Mouse (Mus musculus) cerebellum, adult 9-10 months (tissue): ENCODE measurements around the gene Myrfl.

ENCODE experiments used
- DNase-seq: peaks from one replicate; pipeline ENCODE4 v3.0.0; 2022

Gene Myrfl

DNA sequence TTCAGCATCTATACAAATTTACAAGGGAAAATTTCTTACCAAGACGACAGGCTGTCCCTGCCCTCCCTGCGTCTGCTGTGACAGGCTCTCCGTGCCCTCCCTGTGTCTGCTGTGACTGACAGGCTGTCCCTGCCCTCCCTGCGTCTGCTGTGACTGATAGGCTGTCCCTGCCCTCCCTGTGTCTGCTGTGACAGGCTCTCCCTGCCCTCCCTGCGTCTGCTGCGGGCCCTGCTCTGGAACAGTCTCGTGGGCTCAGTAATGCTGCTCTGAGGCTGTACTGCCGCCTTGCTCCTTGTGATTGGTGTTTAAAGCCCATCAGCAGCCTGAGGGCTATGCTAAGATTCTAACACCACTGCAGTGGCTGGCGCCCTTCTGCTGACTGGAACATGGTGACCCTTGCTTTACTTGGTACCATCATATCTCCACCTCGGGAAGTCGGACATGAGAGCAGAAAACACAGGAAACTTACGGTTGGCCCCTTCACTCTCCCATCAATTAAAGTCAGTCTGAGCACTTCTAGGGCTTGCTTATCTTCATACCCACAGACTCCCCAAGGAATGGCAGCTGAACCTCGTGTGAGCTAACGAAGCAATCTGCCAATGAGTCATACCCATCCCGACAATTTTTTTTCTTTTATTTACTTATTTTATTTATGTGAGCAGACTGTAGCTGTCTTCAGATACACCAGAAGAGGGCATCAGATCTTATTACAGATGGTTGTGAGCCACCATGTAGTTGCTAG lies 12.4 kb upstream of the Myrfl start:
- no peak for DNase-seq

- no peak for DNase-seq
Measured at GRCm38 (mm10) chr10:116906794-116907193, 10.1 kb upstream of the Myrfl start.

DNA sequence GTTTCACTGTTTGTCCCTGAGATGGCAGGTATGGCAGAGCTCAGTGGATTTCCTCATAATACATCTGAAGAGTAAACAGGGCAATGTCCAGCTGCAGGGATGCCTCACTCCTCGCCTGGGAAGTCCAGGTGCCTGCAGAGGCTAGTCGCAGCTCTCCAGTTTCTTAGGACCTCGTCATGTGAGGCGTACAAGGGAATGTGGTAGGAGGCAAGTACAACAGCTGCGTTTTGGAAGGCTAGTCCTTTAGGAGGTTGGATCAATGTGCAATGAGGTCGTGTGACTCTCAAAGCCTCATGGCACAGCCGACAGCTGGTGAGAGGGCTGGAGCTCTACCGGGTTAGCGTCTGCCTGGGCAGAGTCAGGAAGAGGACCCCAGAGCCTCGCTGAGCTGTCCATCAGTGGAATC lies 7.8 kb upstream of the Myrfl start:
- no peak for DNase-seq

- peak; percentile 37 for DNase-seq
Measured at GRCm38 (mm10) chr10:116895108-116895833, 1.4 kb downstream of the Myrfl start.

DNA sequence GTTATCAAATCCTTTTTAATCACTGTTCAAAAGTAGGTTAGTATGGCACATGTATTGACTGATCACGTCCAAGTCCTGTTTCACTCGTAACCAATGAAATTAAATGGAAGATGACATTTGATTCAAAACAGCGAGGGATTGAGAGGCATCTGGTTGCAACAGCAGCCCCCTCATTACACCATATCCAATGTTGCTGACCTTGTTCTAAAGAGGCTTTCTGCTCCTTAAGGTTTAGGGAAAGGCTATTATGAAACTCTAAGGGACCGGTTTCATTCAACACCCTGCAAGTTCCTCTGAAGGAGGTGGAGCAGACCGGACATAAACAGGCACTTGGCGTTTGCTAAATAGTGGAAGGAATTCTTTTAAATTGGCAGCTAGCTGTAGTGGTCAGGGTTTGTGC lies 2.2 kb downstream of the Myrfl start:
- no peak for DNase-seq

GRCm38 (mm10) chr10:116893753-116894152 lies 3.0 kb downstream of the Myrfl start:
- DNase-seq: peak; percentile 83

GRCm38 (mm10) chr10:116890587-116890986 lies 6.1 kb downstream of the Myrfl start:
- no peak for DNase-seq

- DNase-seq: no peak
Measured at GRCm38 (mm10) chr10:116884552-116884951, 12.2 kb downstream of the Myrfl start.

- DNase-seq: no peak
Measured at GRCm38 (mm10) chr10:116883531-116883930, 13.2 kb downstream of the Myrfl start.

- peak; percentile 89 for DNase-seq
Measured at GRCm38 (mm10) chr10:116877436-116877835, 19.3 kb downstream of the Myrfl start.

- no peak for DNase-seq
Measured at GRCm38 (mm10) chr10:116874490-116874889, 22.2 kb downstream of the Myrfl start.

- no peak for DNase-seq
Measured at GRCm38 (mm10) chr10:116872016-116872410, 24.7 kb downstream of the Myrfl start.

DNA sequence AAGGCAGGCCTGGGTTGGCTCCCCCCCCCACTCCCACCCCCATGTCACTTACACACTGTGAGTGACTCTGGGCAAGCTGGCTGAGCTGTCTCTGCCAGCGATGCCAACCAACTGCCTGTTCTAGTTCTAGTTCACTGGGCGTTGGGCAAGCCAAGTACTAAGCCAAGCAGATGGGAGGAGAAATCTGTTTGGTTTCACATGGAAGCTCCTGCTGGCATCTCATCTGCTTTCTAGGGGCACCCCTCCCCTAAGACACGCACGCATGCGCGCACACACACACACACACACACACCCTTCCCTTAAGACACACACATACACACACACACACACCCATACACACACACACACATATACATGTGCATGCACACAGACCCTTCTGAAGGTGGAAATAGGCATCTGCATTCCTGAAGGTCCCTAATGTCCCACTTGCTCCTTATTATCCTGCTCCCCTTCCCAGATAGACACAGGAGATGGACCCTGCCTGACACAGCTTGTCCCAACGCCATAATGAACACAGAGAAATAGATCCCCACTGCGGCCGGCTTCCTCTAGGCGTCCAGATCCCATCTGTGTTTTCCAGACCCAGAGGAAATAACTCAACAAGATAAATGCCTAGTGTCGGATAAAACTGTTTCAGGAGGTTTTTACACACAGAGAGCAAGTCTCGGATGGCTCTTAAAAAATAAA lies 25.2 kb downstream of the Myrfl start:
- peak; percentile 97 for DNase-seq

DNA sequence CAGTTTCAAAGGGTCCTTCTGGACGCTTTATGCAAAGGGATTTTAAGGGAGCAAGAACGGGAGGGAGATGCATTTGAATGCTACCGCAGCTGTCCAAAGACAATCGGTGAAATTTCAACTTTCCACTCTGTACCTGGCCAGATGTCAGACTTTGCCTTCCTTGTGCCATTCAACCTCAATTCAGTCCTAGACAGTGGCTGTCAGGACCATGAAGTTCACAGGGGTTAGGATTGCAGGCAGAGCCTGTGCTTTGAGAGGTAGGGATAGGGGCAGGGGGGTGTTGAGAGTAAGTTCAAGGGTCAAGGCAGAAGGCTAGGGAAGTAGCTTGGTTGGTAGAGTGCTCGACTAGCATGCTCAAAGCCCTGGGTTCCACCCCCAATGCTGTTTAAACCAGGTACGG lies 25.9 kb downstream of the Myrfl start:
- DNase-seq: no peak

DNA sequence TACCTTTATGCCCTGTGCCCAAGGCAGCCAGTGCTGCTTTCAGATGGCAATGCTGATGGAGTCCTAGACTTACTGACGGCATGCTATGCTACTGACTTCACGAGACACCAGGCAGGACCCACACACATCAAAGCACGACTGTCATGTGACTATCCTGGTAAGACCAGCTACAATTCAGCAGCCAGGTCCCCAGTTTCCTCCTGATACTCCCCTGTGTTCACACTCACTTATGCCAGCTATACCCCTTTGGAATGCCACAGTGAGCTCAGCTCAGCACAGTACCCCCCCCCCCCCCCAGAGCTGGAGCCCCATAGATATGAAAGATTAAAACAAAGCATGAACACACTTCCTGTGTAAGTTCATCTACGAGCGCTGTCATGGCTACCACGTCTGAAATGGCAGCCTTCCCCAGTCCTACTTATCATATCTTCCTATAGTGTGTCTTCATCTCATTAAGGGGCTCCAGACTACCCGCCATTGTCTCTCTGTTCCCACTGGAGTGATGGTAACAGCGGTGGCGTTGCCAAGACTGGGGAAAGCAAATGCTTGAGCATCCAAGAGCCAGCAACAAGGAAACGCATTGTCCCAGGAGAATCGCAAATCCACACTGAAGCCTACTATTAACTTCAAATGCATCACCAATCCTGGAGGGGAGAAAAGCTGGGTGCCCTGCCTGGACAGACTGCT lies 43.4 kb downstream of the Myrfl start:
- no peak for DNase-seq

GRCm38 (mm10) chr10:116848749-116849473 lies 47.8 kb downstream of the Myrfl start:
- DNase-seq: peak; percentile 94

DNA sequence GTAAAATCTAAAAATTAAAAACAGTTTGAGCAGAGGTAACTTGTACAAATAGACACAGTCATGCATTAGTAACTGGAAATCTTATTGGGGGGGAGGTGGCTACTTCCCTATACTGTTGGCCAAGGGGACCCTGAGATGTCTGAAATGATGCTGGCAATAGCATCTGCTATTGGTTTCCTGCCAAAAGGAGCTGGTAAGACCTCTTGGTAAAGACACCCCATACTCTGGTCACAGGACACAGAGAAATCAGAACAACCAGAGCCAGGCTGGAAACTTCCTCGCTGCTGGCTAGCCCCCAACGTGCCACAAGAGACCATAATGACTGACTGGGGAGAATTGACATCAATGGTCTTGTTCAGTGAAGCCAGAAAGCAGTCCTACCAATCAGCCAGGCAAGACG lies 55.2 kb downstream of the Myrfl start:
- no peak for DNase-seq

DNA sequence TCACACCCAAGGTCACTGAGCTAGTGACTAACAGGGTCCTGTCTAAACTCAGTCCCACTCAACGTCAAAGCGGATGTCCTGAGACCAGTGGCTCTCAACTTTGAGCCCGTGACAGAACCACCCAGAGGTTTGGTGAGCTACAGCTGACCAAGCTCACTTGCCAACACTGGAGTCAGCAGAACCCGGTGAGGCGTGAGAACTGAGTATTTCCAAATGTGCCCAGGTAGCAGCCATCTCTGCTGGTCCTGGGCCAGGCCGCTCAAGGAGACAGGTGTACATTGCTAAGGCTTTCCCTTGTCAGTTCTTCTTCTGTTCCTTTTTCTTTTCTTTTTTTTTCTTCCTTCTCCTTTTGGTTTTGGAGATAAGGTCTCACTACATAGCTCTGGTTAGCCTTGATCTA lies 66.0 kb downstream of the Myrfl start:
- DNase-seq: no peak

DNA sequence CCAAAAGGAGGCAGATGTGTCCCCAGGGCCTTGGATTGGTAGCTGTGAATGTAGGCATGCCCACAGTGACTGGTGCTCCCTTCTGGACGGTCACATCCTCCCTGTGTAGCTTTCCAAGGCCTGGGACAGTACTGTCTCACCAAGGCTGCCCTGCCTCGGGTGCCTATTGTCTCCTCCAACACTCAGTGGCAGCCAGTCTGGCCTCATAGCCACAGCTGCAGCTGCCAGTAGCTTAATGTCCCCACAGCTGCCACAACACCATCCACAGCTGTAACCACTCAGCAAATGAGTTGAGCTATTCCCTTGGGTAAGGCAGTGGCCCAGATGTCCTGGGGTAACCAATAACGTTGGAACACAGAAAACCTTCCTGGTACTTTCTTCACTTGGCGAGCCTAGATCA lies 68.6 kb downstream of the Myrfl start:
- DNase-seq: no peak

DNA sequence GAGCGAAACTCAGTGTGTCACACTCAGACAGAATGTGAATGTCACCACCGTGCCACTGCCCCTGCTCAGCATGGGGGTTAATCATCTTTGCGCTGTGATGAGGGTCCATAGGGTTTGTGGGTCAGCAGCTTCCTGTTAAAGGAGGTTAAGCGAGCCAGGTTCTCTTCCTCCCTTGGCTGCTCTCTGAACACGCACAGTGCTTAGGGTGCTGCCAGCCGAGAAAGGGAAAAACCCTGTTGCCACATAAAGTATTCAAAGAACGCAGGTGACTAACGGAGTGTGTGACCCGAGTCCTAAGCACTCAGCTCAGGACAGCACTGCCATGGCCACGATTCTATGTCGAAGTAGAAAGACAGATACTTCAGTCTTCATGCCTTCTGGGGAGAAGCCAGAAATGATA lies 69.4 kb downstream of the Myrfl start:
- no peak for DNase-seq

GRCm38 (mm10) chr10:116815311-116816060 lies 81.2 kb downstream of the Myrfl start:
- no peak for DNase-seq

GRCm38 (mm10) chr10:116813150-116813549 lies 83.6 kb downstream of the Myrfl start:
- DNase-seq: no peak
